Mouse (Mus musculus) hindbrain, embryonic 16.5 days (tissue): Measurements from ENCODE around the gene Cd300a. TPM values are rescaled to one million over a fixed set of nuclear protein-coding genes. Genes with fewer than 3 reads are reported as not detected.

ENCODE experiments used
- ATAC-seq: fragments of 200-750 bp; cut with Nextera tagmentation; 2 replicates; pipeline ENCODE4 v1.8.0; 2017; ENCODE audit warnings: moderate TSS enrichment, moderate library complexity
- H3K27ac ChIP-seq: fragments of 300-500 bp; sonication (generic); 2 replicates; pipeline ENCODE4 v1.5.1; 2014; ENCODE audit warnings: low read depth, mild to moderate bottlenecking, control low read depth, low read length, moderate library complexity
- H3K27me3 ChIP-seq: fragments of 300-500 bp; sonication (generic); replicated peaks from 2 replicates; pipeline ENCODE4 v1.6.1; 2014; ENCODE audit warnings: low read length; ENCODE audit not compliant: control insufficient read depth, insufficient read depth
- H3K36me3 ChIP-seq: fragments of 300-500 bp; sonication (generic); 2 replicates; pipeline ENCODE4 v1.6.1; 2014; ENCODE audit warnings: mild to moderate bottlenecking, low read length, moderate library complexity, mixed read lengths; ENCODE audit not compliant: control insufficient read depth, insufficient read depth
- H3K4me1 ChIP-seq: fragments of 300-500 bp; sonication (generic); 2 replicates; pipeline ENCODE4 v1.6.1; 2014; ENCODE audit warnings: low read depth, low read length; ENCODE audit not compliant: control insufficient read depth, insufficient read depth
- H3K4me2 ChIP-seq: fragments of 300-500 bp; sonication (generic); 2 replicates; pipeline ENCODE4 v1.6.1; 2014; ENCODE audit warnings: mild to moderate bottlenecking, low read length, control low read depth, moderate library complexity
- H3K4me3 ChIP-seq: fragments of 300-500 bp; sonication (generic); 2 replicates; pipeline ENCODE4 v1.5.1; 2014; ENCODE audit warnings: mild to moderate bottlenecking, low read length, control low read depth, moderate library complexity
- H3K9ac ChIP-seq: fragments of 300-500 bp; sonication (generic); 2 replicates; pipeline ENCODE4 v1.6.1; 2014; ENCODE audit warnings: low read depth, mild to moderate bottlenecking, control low read depth, low read length, moderate library complexity
- H3K9me3 ChIP-seq: fragments of 300-500 bp; sonication (generic); 2 replicates; pipeline ENCODE4 v1.6.1; 2014; ENCODE audit warnings: mild to moderate bottlenecking, low read length, moderate library complexity; ENCODE audit not compliant: control insufficient read depth
- WGBS: fragments of 180-500 bp; shearing (Covaris S2); extraction: QIAGEN DNeasy Blood & Tissue Kit; methylation state at CpG from one replicate; pipeline ENCODE4 v1.1.7; 2014; 5-methylcytosine and 5-hydroxymethylcytosine counted together
- polyA plus RNA-seq: library from polyadenylated mRNA; unstranded; fragments of >200 nt; fragmentation: Nextera tagmentation; extraction: Ambion mirVana; gene quantifications from 2 replicates; pipeline ENCODE4 v1.2.1, GENCODE M21; 2015

Cd300a gene
- polyA plus RNA-seq, 1 experiment from 2014 or later = 1.6 TPM

DNA sequence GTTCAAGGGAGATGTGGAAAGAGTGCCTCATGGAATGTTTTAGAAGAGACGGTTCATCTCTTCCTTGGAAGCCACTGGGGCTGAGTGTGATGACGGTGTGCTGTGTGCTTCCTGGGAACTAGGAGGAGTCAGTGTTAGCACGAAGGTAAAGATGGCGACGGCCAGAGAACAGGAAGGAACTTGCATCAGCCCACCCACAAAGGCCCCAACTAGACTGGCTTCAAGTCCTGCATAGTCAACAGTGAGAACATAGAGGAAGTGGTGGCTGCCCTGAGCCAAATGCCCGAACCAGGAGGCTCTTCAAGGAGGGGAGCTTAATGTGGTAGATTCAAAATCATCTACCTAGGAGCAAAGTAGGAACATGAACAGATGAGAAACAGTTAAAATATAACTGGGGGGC lies 27.3 kb downstream of the Cd300a start:
- Histone ChIP-seq H3K27me3 (no peaks in the 10 kb centered on the region), H3K27ac (no peak overlapping the region), H3K4me2 (no peak overlapping the region), H3K36me3 (no peaks in the 10 kb centered on the region), H3K9ac (no peak overlapping the region), H3K9me3 (peaks cover 2% of the 10 kb centered on the region; the same call in 1 of the 2 replicates), H3K4me1 (no peaks in the 10 kb centered on the region), H3K4me3 (no peak overlapping the region)
- 85% methylated on average over 6 of the region's 6 CpGs for WGBS
- ATAC-seq = no peak

DNA sequence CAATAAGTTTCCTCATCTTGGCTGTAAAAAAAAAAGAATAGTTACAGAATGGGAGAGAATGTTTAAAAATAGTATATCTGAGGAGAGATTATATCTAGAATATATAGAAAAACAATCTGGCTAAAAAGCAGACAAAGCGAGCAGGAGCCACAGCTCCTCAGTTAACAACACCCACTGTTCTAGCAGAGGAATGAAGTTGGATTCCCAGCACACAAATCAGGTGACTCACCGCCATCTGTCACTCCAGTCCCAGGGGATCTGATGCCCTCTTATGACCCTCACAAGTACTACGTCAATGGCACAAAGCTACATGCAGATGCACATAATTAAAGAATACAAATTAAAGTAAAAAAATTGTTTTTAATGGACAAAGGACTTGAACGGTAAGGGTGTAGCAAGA lies 32.6 kb downstream of the Cd300a start:
- no peak for ATAC-seq
- Histone ChIP-seq H3K27me3 (no peaks in the 10 kb centered on the region), H3K9ac (no peak overlapping the region), H3K4me2 (no peak overlapping the region), H3K36me3 (no peaks in the 10 kb centered on the region), H3K27ac (no peak overlapping the region), H3K9me3 (peaks cover 2% of the 10 kb centered on the region; the same call in 1 of the 2 replicates), H3K4me1 (no peaks in the 10 kb centered on the region), H3K4me3 (no peak overlapping the region)
- WGBS = 70% methylated on average over 4 of the region's 4 CpGs

DNA sequence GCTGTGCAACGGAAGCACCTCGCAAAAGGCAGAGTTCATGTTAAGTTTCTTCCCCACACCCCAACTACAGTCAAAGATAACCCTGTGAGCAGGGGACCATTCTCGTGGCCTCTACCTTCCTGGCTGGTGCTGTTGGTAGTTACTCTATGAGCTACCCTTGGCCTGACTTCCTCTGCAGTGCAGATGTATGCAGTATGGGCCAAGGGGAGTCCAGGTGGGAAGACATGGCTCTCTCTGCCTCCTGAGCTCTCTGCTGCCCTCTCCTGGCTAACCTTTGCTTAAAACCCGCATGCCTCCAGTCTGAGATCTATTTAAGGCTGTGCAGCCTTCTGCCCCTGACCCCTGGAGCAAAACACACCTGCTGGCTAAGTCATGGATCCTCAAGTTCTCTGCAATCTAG lies 34.1 kb downstream of the Cd300a start:
- Histone ChIP-seq H3K36me3 (no peaks in the 10 kb centered on the region), H3K27me3 (no peaks in the 10 kb centered on the region), H3K4me1 (no peaks in the 10 kb centered on the region), H3K27ac (no peak overlapping the region), H3K4me2 (no peak overlapping the region), H3K9ac (no peak overlapping the region), H3K9me3 (peaks cover 2% of the 10 kb centered on the region; the same call in 1 of the 2 replicates), H3K4me3 (no peak overlapping the region)
- ATAC-seq = no peak
- WGBS = 84% methylated on average over 4 of the region's 4 CpGs

DNA sequence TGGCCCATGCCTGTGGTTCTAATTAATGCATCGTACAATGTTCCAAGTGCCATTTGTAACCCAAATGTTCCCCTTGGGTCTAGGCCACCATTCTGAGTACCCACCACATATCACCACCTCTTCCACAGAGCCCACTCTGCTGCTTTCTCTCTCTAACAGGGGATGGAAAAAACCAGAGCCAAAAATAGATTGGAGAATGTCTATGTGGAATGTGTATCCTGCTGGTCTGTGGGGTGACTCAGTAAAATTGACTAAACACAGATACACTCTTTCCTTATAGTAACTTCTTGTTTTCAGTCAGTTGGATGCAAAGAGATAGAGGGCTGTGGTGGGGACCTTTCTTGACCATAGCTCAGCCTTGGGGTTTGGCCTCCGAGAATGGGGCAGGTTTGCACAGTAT lies 39.7 kb downstream of the Cd300a start:
- WGBS = 86% methylated on average over 2 of the region's 2 CpGs
- no peak for ATAC-seq
- H3K9ac ChIP-seq = no peak overlapping the region
- H3K9me3 ChIP-seq = no peaks in the 10 kb centered on the region
- no peak overlapping the region for H3K27ac ChIP-seq
- no peak overlapping the region for H3K4me2 ChIP-seq
- H3K4me3 ChIP-seq = no peak overlapping the region
- no peaks in the 10 kb centered on the region for H3K27me3 ChIP-seq
- no peaks in the 10 kb centered on the region for H3K4me1 ChIP-seq
- no peaks in the 10 kb centered on the region for H3K36me3 ChIP-seq

DNA sequence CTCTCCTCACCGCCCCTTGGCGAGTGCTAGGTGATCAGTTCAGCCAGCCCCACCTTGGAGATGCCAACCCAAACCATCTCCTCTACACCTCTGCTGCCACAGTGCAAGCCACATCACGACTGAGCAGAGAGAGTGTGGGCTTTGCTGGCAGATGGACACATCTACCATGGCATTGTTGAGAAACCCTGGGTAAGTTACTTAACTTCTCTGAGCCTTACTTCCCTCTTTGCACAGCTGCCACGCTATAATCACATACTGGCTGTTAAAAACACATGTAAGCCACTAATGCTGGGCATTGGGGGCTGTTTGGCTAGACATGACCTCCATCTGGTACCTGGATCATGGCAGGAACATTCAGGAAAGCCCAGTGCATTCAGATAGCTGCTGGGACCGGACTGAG lies 41.2 kb downstream of the Cd300a start:
- Histone ChIP-seq H3K9ac (no peak overlapping the region), H3K36me3 (no peaks in the 10 kb centered on the region), H3K27me3 (no peaks in the 10 kb centered on the region), H3K27ac (no peak overlapping the region), H3K9me3 (no peaks in the 10 kb centered on the region), H3K4me2 (no peak overlapping the region), H3K4me1 (no peaks in the 10 kb centered on the region), H3K4me3 (no peak overlapping the region)
- no peak for ATAC-seq
- 84% methylated on average over 5 of the region's 5 CpGs for WGBS

DNA sequence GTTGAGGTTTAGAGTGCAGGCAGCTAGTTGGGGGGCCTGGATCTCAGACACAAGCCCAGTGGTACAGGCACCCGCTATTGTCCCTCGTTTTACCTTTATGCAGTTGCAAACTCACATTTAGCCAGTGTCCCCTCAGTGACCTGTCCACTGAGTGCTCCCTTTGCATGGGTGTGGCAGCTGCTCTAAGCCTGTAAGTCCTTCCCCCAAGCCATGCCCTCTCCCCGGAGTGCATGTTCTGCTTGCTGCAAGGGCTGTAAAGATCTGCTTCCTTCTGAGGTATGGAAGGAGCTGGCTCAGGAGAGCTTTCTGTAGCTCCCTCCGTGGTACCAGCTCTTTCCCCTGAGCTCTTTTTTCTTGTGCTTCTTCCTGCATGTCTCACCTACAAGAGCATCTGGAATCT lies 43.8 kb downstream of the Cd300a start:
- no peak for ATAC-seq
- Histone ChIP-seq H3K4me1 (no peaks in the 10 kb centered on the region), H3K9ac (no peak overlapping the region), H3K4me3 (no peak overlapping the region), H3K4me2 (no peak overlapping the region), H3K36me3 (no peaks in the 10 kb centered on the region), H3K27ac (no peak overlapping the region), H3K27me3 (no peaks in the 10 kb centered on the region), H3K9me3 (no peaks in the 10 kb centered on the region)
- 88% methylated on average over 4 of the region's 4 CpGs for WGBS

DNA sequence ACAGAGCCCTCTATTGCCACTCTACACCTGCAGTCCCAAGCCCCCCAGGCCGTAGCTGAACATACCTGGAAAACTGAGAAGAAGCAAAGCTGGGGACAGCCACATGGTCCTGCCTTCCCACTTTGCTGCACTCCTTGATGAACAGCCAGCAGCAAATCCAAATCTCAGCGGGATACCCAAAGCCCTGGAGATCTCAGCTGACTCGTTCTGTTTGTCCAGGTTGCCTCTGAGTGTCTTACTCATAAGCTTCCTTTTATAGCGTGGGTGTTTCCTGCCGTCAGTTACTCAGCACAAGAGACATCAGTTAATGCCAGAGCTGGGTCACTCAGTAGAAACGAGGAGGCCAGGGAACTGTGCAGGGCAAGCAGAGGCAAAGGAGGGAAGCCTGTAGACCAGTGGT lies 44.3 kb downstream of the Cd300a start, which contains the start of gene Cd300lb:
Gene Cd300lb, minus strand, starts transcription at position 243 of the 400 bp plus-strand sequence.
- H3K9ac ChIP-seq = no peak within 1 kb of the TSS
- WGBS = 62% methylated on average over 6 of the region's 6 CpGs
- H3K4me1 ChIP-seq = no peaks in the 10 kb centered on the region
- no peak for ATAC-seq
- H3K27ac ChIP-seq = no peak within 1 kb of the TSS
- no peaks in the 10 kb centered on the region for H3K9me3 ChIP-seq
- no peaks in the 10 kb centered on the region for H3K27me3 ChIP-seq
- no peak within 1 kb of the TSS for H3K4me2 ChIP-seq
- no peaks in the 10 kb centered on the region for H3K36me3 ChIP-seq
- no peak within 1 kb of the TSS for H3K4me3 ChIP-seq

Other genes starting within 250 kb of the Cd300a start
- 578 and 579 TPM in 2 replicates for gene Rpl38, start 221.5 kb upstream of the Cd300a start, polyA plus RNA-seq
- 31.6 and 40.7 TPM in 2 replicates for gene Ttyh2, start 214.6 kb upstream of the Cd300a start, polyA plus RNA-seq
- gene Dnaic2, start 162.6 kb upstream of the Cd300a start, polyA plus RNA-seq = 2.5 and 3.0 TPM in 2 replicates
- gene Kif19a, start 124.7 kb upstream of the Cd300a start, polyA plus RNA-seq = 0.55 and 0.69 TPM in 2 replicates
- 22.4 and 24.2 TPM in 2 replicates for gene Btbd17, start 94.1 kb upstream of the Cd300a start, polyA plus RNA-seq
- gene Gpr142, start 91.1 kb upstream of the Cd300a start, polyA plus RNA-seq = not detected in 2 replicates
- 9.7 and 12.9 TPM in 2 replicates for gene Gprc5c, start 38.9 kb upstream of the Cd300a start, polyA plus RNA-seq
- not detected in 2 replicates for gene Cd300lb, start 44.3 kb downstream of the Cd300a start, polyA plus RNA-seq
- not detected in 2 replicates for gene Cd300c, start 79.1 kb downstream of the Cd300a start, polyA plus RNA-seq
- gene Cd300ld, start 99.9 kb downstream of the Cd300a start, polyA plus RNA-seq = 0.20 TPM in 1 of 2 replicates, not detected in the other
- 1.4 TPM in 2 replicates for gene Cd300c2, start 111.8 kb downstream of the Cd300a start, polyA plus RNA-seq
- not detected in 2 replicates for gene Cd300ld2, start 126.2 kb downstream of the Cd300a start, polyA plus RNA-seq
- gene Cd300ld4, start 137.0 kb downstream of the Cd300a start, polyA plus RNA-seq = not detected in 2 replicates
- not detected in 2 replicates for gene Cd300ld5, start 147.7 kb downstream of the Cd300a start, polyA plus RNA-seq
- gene Cd300ld3, start 158.4 kb downstream of the Cd300a start, polyA plus RNA-seq = not detected in 2 replicates
- gene Cd300e, start 172.1 kb downstream of the Cd300a start, polyA plus RNA-seq = 0.08 and 0.12 TPM in 2 replicates
- 0.89 and 1.3 TPM in 2 replicates for gene Rab37, start 201.4 kb downstream of the Cd300a start, polyA plus RNA-seq
- gene Cd300lf, start 244.0 kb downstream of the Cd300a start, polyA plus RNA-seq = 0.29 and 0.32 TPM in 2 replicates